Mouse (Mus musculus) thymus, adult 2 months (tissue): ENCODE results near the gene Lrtm1. TPM values are rescaled to one million over a fixed set of nuclear protein-coding genes. Genes with fewer than 3 reads are reported as not detected.

Experiments used
- DNase-seq: peaks from one replicate; pipeline ENCODE4 v3.0.0; 2021
- H3K27ac ChIP-seq: fragments of 200-500 bp; 2 replicates; pipeline ENCODE4 v1.5.1; 2012; ENCODE audit warnings: low read length, control low read depth; ENCODE audit not compliant: control insufficient read depth, insufficient read depth
- H3K27me3 ChIP-seq: fragments of 200-500 bp; 2 replicates; pipeline ENCODE4 v1.6.1; 2012; ENCODE audit warnings: mild to moderate bottlenecking, low read length, moderate library complexity, mixed read lengths; ENCODE audit not compliant: control insufficient read depth, insufficient read depth
- H3K36me3 ChIP-seq: fragments of 200-500 bp; 2 replicates; pipeline ENCODE4 v1.6.1; 2012; ENCODE audit warnings: mild to moderate bottlenecking, low read length, moderate library complexity; ENCODE audit not compliant: control insufficient read depth, insufficient read depth
- H3K4me1 ChIP-seq: fragments of 200-500 bp; replicated peaks from 2 replicates; pipeline ENCODE4 v1.6.1; 2012; ENCODE audit warnings: low read length; ENCODE audit not compliant: control insufficient read depth, insufficient read depth
- H3K4me3 ChIP-seq: fragments of 200-500 bp; 2 replicates; pipeline ENCODE4 v1.5.1; 2012; ENCODE audit warnings: mild to moderate bottlenecking, low read length, control low read depth, moderate library complexity; ENCODE audit not compliant: control insufficient read depth, insufficient read depth
- CTCF ChIP-seq: fragments of 200-500 bp; IDR thresholded peaks from 2 replicates; pipeline ENCODE4 v1.5.1; 2012; ENCODE audit warnings: mild to moderate bottlenecking, control low read depth, low read length, moderate library complexity, borderline replicate concordance; ENCODE audit not compliant: control insufficient read depth, poor library complexity, insufficient read depth; ENCODE audit errors: extremely low read depth
- POLR2A ChIP-seq: fragments of 200-500 bp; IDR thresholded peaks from 2 replicates; pipeline ENCODE4 v1.6.1; 2012; ENCODE audit warnings: mild to moderate bottlenecking, low read length, control low read depth, moderate library complexity; ENCODE audit not compliant: control insufficient read depth, poor library complexity, insufficient read depth; ENCODE audit errors: extremely low read depth
- WGBS: fragments of 180-500 bp; shearing (Covaris S2); methylation state at CpG from one replicate; pipeline ENCODE4 v1.1.7; 2018; 5-methylcytosine and 5-hydroxymethylcytosine counted together
- polyA plus RNA-seq: library from polyadenylated mRNA; depleted of rRNA; stranded (reverse); fragments of >200 nt; gene quantifications from 2 replicates; pipeline ENCODE4 v1.2.3, GENCODE M21; 2012; rRNA removed

The Lrtm1 gene
- 0.20 and 3.9 TPM in 2 replicates for polyA plus RNA-seq

- TF ChIP-seq POLR2A (no peak), CTCF (no peak)
- DNase-seq = no peak
- H3K27ac ChIP-seq = no peak within 1 kb of the TSS
- no peak within 1 kb of the TSS for H3K4me3 ChIP-seq
- no peaks in the 10 kb centered on the region for H3K36me3 ChIP-seq
- no peaks in the 10 kb centered on the region for H3K27me3 ChIP-seq
- WGBS = 39% methylated on average over 5 of the region's 5 CpGs
- H3K4me1 ChIP-seq = no peaks in the 10 kb centered on the region
Measured at GRCm38 (mm10) chr14:29017883-29018282, at the start of gene Lrtm1. Lrtm1 (plus strand) TSS chr14:29018208.

GRCm38 (mm10) chr14:28969247-28969646 lies 48.8 kb upstream of the Lrtm1 start:
- Histone ChIP-seq H3K4me3 (no peak overlapping the region), H3K4me1 (no peaks in the 10 kb centered on the region), H3K27me3 (no peaks in the 10 kb centered on the region), H3K36me3 (no peaks in the 10 kb centered on the region), H3K27ac (no peak overlapping the region)
- no peak for TF ChIP-seq CTCF
- no peak for TF ChIP-seq POLR2A
- DNase-seq = no peak
- WGBS = 93% methylated on average over 4 of the region's 4 CpGs

- H3K4me1 ChIP-seq = no peaks in the 10 kb centered on the region
- TF ChIP-seq CTCF (no peak), POLR2A (no peak)
- H3K4me3 ChIP-seq = no peak overlapping the region
- H3K27me3 ChIP-seq = no peaks in the 10 kb centered on the region
- H3K27ac ChIP-seq = no peak overlapping the region
- 79% methylated on average over 5 of the region's 5 CpGs for WGBS
- no peaks in the 10 kb centered on the region for H3K36me3 ChIP-seq
- DNase-seq = no peak
Measured at GRCm38 (mm10) chr14:28972620-28973019, 45.4 kb upstream of the Lrtm1 start.

GRCm38 (mm10) chr14:28979230-28979629 lies 38.8 kb upstream of the Lrtm1 start:
- Histone ChIP-seq H3K36me3 (no peaks in the 10 kb centered on the region), H3K27me3 (no peaks in the 10 kb centered on the region), H3K4me1 (no peaks in the 10 kb centered on the region), H3K27ac (no peak overlapping the region), H3K4me3 (no peak overlapping the region)
- TF ChIP-seq POLR2A (no peak), CTCF (no peak)
- no peak for DNase-seq
- WGBS = 91% methylated on average over 2 of the region's 2 CpGs

- 48% methylated on average over 3 of the region's 3 CpGs for WGBS
- H3K27ac ChIP-seq = no peak overlapping the region
- H3K27me3 ChIP-seq = no peaks in the 10 kb centered on the region
- no peaks in the 10 kb centered on the region for H3K36me3 ChIP-seq
- no peaks in the 10 kb centered on the region for H3K4me1 ChIP-seq
- DNase-seq = no peak
- TF ChIP-seq POLR2A (no peak), CTCF (no peak)
- H3K4me3 ChIP-seq = no peak overlapping the region
Measured at GRCm38 (mm10) chr14:28980482-28980881, 37.5 kb upstream of the Lrtm1 start.

- Histone ChIP-seq H3K4me3 (no peak overlapping the region), H3K4me1 (no peaks in the 10 kb centered on the region), H3K27ac (no peak overlapping the region), H3K36me3 (no peaks in the 10 kb centered on the region), H3K27me3 (no peaks in the 10 kb centered on the region)
- no peak for TF ChIP-seq POLR2A
- TF ChIP-seq CTCF = no peak
- no peak for DNase-seq
- 75% methylated on average over 2 of the region's 2 CpGs for WGBS
Measured at GRCm38 (mm10) chr14:28984276-28984675, 33.7 kb upstream of the Lrtm1 start.
